Mouse (Mus musculus): ENCODE measurements around the gene Ccin. TPM values are rescaled to one million over a fixed set of nuclear protein-coding genes. Genes with fewer than 3 reads are reported as not detected.

The Ccin gene
- total and polyA plus RNA-seq, 3 experiments = not detected

DNA sequence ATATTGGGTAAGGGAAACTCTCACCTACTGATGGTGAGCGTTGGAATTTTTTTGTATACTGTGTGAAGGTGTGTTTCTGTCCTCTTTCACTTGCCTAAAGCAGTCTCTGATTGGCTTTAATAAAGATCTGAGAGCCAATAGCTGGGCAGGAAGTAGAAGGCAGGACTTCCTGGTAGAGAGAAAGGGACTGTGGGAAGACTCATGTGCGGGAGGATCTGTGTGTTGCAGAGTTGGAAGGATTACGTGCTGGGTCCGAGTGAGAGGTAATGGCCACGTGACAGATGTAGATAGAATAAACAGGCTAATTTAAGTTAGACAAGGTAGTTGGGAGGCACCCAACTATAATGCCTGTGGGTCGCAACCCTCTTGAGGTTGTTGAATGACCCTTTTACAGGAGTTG is 20.3 kb downstream of the Ccin start (continued):
- TF ChIP-seq ZC3H11A (IDR thresholded peaks at IDR 0.05; ENCODE audit: low read depth, low read length) = no peak
- TF ChIP-seq NRF1 (IDR thresholded peaks at IDR 0.05; ENCODE audit: low read depth, low read length) = 0 out of 2 replicates have a peak, but pooled peaks have one; percentile 27
- peak; percentile 93 for TF ChIP-seq MAX (IDR thresholded peaks at IDR 0.05; ENCODE audit: low read length)
- no peak for TF ChIP-seq GABPA (IDR thresholded peaks at IDR 0.05; ENCODE audit: insufficient replicate concordance, low read depth, low read length)
- peak; percentile 83 for TF ChIP-seq POLR2A (IDR thresholded peaks at IDR 0.05; ENCODE audit: low read depth, low read length)
- TF ChIP-seq SIN3A (IDR thresholded peaks at IDR 0.05; ENCODE audit: low read length) = peak; percentile 83
- no peak for TF ChIP-seq SMC3 (IDR thresholded peaks at IDR 0.05; ENCODE audit: low read depth, low read length)
- TF ChIP-seq ELF1 (IDR thresholded peaks at IDR 0.05; ENCODE audit: low read depth, low read length) = peak; percentile 87
- TF ChIP-seq E2F4 (IDR thresholded peaks at IDR 0.05; ENCODE audit: insufficient replicate concordance, low read depth, low read length) = 0 out of 2 replicates have a peak, but pooled peaks have one; percentile 21
- TF ChIP-seq MXI1 (IDR thresholded peaks at IDR 0.05; ENCODE audit: low read depth, low read length) = peak; percentile 94
- TF ChIP-seq MYC (IDR thresholded peaks at IDR 0.05; ENCODE audit: low read depth, low read length) = peak; percentile 92
- peak; percentile 58; the same call in 1 of the 2 replicates for TF ChIP-seq USF2 (conservative IDR thresholded peaks at IDR 0.05; ENCODE audit: low read depth, low read length)
- no peak for TF ChIP-seq MEF2A (IDR thresholded peaks at IDR 0.05; ENCODE audit: borderline replicate concordance, low read depth, low read length)
- TF ChIP-seq RAD21 (IDR thresholded peaks at IDR 0.05; ENCODE audit: low read depth, low read length) = no peak
- TF ChIP-seq CHD2 (IDR thresholded peaks at IDR 0.05; ENCODE audit: low read length) = 0 out of 2 replicates have a peak, but pooled peaks have one; percentile 44
- TF ChIP-seq CHD1 (IDR thresholded peaks at IDR 0.05; ENCODE audit: low read depth, low read length) = no peak

DNA sequence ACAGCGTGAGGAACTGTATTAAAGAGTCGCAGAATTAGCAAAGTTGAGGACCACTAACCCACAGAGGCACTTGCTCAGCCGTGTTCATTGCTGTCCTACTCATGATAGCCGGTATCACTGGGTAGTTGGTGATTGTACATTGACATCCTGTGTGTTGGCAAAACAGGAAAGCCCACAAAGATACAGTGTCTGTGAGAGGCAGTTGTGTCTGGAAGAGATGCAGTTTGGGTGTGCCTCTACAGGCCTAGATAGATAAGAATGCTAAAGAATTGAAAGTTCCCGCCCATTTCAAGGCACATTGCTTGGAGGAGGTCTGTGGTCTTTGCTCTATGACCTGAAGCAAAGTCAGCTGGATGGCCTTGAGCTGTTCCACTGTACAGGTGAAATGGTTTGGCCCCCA is 20.8 kb downstream of the Ccin start, which contains the start of gene Clta:
Gene Clta (plus strand): TSS at position 327 of the 400 bp plus-strand sequence.
- peak within 1 kb of the TSS; percentile 61; the same call in 1 of the 2 replicates for H3K4me2 ChIP-seq (ENCODE audit: insufficient read depth, low read depth, poor library complexity, severe bottlenecking)
- no peaks in the 10 kb centered on the region for H3K79me2 ChIP-seq (replicated peaks; ENCODE audit: control insufficient read depth, extremely low read depth, insufficient read depth, poor library complexity, severe bottlenecking)
- no peak within 1 kb of the TSS for H3K27ac ChIP-seq (ENCODE audit: insufficient read depth, low read depth)
- no peak for TF ChIP-seq ELF1 (IDR thresholded peaks at IDR 0.05; ENCODE audit: low read depth, low read length)
- no peak for TF ChIP-seq TBP (conservative IDR thresholded peaks at IDR 0.05; ENCODE audit: low read depth, low read length)
- TF ChIP-seq TCF12 (IDR thresholded peaks at IDR 0.05; ENCODE audit: low read depth, low read length) = no peak
- TF ChIP-seq ZC3H11A (IDR thresholded peaks at IDR 0.05; ENCODE audit: low read depth, low read length) = no peak
- TF ChIP-seq E2F4 (IDR thresholded peaks at IDR 0.05; ENCODE audit: insufficient replicate concordance, low read depth, low read length) = no peak
- TF ChIP-seq MAZ (IDR thresholded peaks at IDR 0.05; ENCODE audit: low read depth, low read length) = no peak
- no peaks in the 10 kb centered on the region for H3K27me3 ChIP-seq (replicated peaks)
- H3K4me3 ChIP-seq (replicated peaks in 1 of 3; ENCODE audit: low read depth in 2 of 3, low read length in 2 of 3, poor library complexity in 1 of 3) = peak within 1 kb of the TSS; percentile 55 to 59 (median 56)
- peaks cover 0 to 15% of the 10 kb centered on the region in 2 experiments for H3K36me3 ChIP-seq (replicated peaks in 1 of 2; ENCODE audit: control insufficient read depth in 1 of 2, insufficient read depth in 1 of 2, low read length in 1 of 2)
- dilution Hi-C loops (cut with MboI; ENCODE audit: extremely low pct_ligation_motif_present, extremely low pct_unique_long_range_greater_than_20kb, low sequenced_read_pairs) (no loop called here), in situ Hi-C loops (cut with MboI; ENCODE audit: low pct_ligation_motif_present, low pct_unique_long_range_greater_than_20kb, low sequenced_read_pairs) (no loop called here)
- H3K4me1 ChIP-seq (ENCODE audit: control insufficient read depth in 1 of 2, insufficient read depth in 2 of 2) = peaks cover 0 to 13% of the 10 kb centered on the region in 2 experiments; a peak in 2 of 4 replicates
- H3K9ac ChIP-seq (ENCODE audit: insufficient read depth, low read depth) = peak within 1 kb of the TSS; percentile 37
- no peaks in the 10 kb centered on the region for H3K9me3 ChIP-seq (replicated peaks; ENCODE audit: low read length)
- DNase-seq (ENCODE audit: extremely low read depth) = no peak
